Mouse (Mus musculus) CD4-positive, CD25-positive, alpha-beta regulatory T cell, adult 4 months (primary cell): ENCODE data around the gene Ninl. TPM values are rescaled to one million over a fixed set of nuclear protein-coding genes. Genes with fewer than 3 reads are reported as not detected.

Source experiments
- ATAC-seq: one replicate; pipeline ENCODE4 v1.8.0; 2017
- polyA plus RNA-seq, 2 experiments: library from polyadenylated mRNA; unstranded; fragments of 100-300 nt; shearing (Covaris generic); gene quantifications; one replicate each; pipeline ENCODE4 v1.2.1; 2017

Ninl gene
- polyA plus RNA-seq, 2 experiments from 2014 or later = 0.23 to 0.37 TPM

DNA sequence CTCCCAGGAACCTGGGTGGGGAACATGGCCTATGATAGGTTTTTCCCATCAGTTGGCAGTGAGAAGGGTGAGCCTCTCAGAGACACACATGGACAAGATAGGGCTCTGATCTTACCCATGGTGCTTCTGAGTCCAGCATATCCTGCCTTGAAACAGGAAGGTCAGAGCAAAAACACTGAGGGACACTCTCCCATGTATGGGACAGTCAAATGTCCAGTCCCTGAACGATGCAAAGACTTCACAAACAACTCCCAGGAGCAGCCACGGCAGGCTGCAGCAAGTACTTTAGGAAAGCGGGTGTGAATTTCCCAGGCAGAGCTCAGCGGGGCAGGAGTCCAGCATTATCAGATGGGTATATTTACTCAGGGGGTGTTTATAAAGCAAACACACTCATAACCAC lies 43.9 kb downstream of the Ninl start:
- no peak for ATAC-seq

DNA sequence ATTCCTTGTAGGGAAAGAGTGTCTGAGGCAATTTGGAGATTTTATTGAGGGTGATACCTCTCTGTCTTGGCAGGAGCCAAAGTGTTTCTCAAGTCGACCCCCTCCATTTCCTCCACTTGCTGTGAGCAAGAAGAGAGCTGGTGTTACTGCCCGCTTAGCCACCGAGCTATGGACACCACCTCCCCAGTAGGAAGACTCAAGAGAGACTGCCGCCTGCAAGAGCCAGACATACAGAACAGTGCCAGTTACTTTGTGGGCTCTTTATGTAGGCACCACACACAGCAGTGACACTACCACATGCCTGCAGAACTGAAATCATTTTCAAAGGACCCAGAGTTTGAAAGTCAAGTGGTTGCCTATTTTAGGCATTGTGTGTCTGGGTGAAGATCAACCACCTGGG lies 48.1 kb downstream of the Ninl start:
- no peak for ATAC-seq

DNA sequence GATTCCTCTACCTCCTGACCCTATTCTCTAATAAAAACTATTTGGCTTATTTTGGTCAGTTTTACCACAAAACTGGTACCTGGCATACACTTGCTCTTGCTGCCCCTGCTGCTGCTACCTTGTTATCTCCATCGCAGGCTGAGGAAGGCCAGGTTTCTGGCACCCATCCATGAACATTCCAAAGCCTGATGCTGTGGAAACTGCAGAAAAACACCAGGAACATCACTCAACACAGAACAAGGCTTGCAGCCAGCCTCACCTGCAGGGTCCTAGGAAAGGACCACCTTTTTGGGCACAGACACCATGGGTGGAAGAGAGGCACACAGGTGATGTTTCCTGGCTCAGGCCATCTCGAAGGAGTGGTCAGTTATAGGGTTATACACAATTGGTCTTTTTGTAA lies 48.7 kb downstream of the Ninl start:
- no peak for ATAC-seq

DNA sequence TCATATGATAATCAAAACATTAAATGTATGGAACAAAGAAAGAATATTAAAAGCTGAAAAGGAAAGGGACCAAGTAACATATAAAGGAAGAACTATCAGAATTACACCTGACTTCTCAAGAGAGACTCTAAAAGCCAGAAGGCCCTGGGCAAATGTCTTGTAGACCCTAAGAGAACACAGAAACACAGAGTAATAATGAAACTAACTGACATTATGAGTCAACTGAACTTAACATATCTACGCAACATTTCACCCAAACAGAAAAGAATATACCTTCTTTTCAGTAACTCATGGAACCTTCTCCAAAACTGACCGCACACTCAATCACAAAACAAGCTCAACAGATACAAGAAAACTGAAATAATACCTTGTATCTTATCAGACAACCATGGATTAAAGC lies 53.8 kb downstream of the Ninl start:
- no peak for ATAC-seq

DNA sequence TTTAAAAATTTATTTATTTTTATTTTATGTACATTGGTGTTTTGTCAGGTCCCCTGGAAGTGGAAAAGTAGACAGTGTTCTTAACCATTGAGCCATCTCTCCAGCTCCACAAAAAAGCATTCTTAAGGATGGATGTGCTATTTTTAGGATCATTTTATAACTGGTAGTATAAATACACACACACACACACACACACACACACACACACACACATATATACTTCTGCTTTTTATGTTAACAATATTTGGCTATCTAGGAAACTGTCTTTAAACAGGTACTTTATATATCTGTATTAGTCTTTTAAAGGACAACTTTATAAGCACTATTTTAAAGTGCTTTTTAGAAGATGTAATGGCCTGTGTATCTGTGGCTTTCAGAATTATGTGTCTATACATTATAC lies 57.1 kb downstream of the Ninl start:
- no peak for ATAC-seq

DNA sequence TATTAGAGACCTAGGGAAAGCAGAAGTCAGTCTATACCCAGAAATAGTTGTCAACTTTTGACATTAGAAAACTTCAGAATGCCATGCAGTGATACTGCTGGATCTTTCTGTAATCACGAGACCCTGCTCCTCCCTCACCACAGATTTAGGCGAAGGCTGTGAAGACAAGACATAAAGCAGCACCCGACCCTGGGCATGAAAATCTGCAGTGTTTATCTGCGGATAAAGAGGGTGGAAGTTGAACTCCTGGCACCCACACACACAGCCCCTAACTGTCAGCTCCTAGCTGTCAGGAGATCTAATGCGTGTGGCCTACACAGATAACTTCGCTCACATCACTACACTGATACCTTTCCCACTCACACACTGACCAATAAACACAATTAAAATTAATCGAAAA lies 57.7 kb downstream of the Ninl start:
- ATAC-seq = no peak

DNA sequence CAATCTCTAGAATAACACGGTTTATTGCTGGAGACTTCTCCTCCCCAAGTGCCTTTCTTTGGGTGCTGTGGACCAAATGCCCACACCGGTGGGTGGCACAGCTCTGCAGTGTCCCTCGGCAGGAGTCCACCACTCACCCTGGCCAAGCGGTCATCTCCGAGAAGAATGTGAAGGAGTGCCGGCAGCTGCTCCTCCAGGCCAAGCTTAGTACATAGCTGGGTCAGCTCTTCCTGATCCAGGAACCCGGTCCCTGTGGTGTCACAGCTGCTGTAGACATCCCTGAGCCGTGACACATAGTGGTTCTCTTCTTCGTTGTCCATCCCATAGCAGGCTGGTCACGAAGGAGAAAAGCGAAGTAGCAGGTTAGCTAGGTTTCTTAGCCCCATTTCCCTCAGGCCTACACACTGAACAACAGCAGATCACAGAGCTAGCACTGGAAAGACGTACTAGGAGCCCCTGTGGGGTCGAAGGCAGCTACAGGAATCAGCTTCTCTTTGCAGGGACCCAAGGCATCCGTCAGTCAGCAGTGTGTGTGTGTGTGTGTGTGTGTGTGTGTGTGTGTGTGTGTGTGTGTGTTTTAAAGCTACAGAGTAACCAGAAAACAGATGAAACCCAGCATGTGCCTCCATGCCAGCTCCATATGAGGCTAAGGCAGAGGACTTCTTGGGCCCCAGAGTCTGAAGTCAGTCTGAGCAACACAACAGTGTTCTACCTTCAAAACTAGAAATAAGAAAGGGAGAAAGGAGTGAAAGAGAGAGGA lies 59.1 kb downstream of the Ninl start:
- no peak for ATAC-seq

DNA sequence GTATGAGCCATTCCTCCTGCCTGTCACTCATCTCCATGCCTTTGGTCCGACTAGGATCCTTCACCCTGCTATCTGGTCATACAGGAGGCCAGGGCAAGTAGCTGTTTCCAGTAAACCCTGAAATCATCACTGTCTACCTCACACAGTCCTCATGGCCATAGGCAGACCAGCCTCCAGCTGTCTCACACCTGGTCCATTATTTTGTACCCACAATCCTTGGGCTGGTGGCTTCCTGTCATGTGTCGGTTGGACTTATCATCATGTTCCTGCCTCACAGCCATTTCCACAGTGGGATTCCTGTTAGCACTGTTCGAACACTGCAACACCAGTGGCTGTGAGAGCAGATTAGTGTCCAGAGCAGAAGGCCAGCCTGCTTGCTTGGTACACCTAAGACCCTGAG lies 60.4 kb downstream of the Ninl start:
- no peak for ATAC-seq

DNA sequence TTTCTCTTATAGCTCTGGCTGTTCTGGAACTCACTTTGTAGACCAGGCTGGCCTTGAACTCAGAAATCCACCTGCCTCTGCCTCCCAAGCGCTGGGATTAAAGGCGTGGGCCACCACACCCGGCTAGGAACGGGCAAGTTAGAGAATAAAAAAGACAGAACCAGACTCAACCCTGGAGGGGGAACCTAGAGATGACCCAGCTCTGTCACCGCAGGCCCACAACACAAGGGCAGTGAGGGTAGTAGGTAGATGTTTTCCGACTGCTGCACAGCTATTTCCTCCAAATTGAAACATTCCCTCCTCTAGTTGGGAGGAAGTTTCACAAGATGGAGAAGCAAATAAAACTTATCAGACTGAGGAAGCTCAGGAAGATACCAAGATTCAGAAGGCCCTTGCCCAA lies 61.5 kb downstream of the Ninl start:
- no peak for ATAC-seq

DNA sequence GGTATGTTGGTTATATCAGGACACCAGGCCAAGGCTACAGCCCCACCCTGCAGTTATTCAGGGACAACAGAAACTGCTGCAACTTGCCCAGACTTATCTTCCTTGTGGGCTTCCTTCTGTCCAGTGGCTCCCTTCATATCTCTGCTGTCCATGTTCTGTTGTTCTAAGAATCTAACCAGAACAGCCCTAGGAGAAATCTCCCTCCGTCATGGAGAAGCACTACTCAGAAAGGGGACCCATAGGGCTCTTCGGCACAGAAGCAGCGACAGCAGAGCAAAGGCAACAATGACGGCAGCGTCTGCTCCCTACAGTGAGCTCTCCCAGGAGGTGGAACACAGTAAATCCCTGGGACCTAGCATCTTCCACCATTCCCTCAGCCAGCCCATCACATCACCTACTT lies 62.3 kb downstream of the Ninl start:
- ATAC-seq = no peak

DNA sequence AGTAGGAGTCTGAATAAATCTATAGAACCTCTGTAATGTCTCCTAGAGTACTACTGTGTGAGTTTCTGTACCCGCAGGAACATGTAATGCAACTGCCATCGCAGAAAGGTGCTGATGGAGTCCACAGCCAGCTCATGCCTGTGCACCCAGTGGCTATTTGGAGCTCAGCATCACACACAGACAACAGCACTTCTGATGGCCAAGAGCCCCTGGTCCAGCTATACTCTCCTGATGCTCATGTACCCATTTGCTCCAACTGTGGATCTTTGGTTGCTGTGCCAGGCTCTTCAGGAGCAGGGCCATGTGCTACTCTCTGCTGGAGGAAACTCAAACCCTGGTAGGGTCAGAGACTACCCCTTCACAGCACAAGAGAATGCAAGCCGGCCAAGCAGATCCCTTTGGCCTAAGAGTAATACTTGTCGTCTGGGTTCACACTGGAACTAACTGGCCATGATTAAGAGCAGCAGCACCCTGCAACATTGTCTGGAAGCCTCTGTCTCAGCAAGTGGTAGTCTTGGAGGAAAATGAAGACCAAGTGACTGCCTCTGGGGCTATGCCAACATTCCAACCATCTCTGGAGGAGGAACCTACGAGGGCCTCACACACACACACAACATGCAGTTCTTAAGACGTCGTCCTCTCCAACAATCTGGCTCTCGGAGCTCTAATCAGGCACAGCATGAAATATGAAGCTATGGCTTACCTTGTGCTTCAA lies 65.6 kb downstream of the Ninl start:
- no peak for ATAC-seq

DNA sequence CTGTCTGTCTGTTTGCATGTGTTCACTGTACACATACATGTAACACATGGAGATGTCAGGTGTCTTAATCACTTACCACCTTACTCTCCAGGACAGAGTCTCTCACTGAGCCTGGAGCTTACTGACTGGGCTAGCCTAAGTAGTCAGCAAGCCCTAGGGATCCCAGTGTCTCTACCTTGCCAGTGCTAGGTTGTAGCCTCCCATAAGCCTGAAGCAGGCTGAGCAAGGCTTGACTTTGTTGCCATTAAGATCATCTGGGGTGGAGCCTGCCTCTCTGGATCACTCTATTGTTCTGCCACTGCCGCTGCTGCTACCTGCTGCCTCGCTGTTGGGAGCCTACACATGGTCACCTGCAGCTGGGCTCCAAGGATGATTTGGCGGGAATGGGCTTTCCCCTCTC lies 66.5 kb downstream of the Ninl start:
- no peak for ATAC-seq

DNA sequence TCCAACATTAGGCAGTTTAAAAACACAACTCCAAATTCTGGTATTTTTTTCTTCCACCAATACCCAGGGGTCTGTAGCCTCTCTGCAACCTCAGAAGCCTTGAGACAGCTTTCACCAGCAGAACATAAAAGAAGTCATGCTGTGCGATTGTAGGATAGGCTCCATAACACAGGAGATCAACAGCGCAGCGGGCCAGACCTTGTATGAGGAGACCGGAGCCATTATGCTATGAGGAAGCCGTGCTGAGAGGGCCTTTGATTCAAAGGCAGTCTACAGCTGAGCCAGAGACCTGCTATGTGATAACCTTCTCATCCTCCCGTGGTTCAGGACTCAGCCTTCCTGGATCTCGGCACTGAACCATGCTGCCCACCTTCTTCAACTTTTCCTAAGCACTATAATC lies 67.3 kb downstream of the Ninl start:
- no peak for ATAC-seq

DNA sequence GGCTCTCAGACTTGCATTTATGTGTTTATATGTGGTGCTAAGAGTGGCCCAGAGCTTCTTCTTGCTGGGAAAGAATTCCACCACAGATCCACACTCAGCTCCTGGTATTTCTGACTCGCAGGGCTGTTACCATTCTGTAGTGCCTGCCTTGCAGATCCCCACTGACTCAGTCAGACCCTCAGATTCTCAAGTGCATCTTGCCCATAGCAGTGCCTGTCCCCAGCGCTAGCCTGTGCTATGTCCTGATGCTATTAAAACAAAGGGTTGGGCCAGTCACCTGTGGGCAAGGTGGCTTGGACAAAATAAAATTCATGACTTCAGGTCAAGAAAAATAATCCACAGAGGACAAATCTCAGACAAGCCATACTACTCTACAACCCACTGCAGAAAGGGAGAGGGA lies 70.0 kb downstream of the Ninl start:
- ATAC-seq = no peak

DNA sequence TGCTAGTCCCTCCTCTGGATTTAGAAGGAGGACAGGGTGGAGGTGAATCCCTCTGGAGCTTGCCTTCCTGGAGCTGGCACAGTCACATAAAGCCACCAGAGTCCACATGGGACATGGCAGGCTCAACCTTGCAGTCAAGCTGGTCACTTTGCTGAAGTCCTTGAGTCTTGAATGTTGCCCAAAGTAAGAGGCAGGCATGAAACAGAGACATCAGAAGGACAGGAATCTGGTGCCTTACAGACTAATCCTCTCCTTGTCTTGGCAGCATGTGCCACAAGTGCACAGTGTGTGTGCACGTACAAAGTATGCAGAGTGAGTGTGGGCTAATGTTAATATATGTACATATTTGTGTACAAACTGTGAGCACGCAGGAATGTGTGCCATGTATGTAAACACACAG lies 71.7 kb downstream of the Ninl start:
- ATAC-seq = no peak

DNA sequence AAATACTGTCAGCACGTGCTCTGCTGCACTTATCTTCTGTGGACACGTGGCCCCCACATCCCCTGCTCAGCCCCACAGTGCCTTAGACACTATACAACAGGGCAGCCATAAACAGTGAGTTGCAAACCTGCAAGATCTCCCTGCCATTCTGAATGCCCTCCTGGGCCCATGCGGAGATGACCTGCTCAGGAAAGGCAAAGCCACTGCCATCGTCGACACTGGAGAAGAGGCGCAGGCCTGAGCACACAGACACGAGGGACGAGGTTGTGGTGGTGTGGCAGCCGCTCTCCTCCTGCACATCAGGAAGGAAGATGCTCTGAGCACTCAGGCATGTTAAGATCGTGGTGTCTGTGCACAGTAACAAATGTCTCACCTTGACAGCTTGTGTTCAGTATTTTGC lies 73.2 kb downstream of the Ninl start:
- ATAC-seq = no peak

DNA sequence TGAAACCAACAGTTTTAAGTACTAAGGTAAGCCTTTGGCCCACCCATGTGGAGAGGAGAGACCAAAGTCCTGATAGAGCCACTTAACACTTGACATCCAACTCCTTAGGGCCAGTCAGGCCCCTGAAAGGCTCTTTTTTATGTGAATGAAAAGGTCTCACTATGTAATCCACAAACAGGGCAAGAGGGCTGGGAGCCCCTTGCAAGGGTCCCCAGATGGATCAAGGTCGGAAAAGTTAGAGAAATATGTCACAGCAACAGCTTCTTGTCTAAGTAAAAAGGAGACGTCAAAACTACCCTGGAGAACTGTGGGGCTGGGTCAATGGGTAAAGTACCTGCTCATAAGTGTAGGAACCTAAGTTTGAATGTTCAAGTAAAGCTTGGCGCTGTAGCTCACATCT lies 74.5 kb downstream of the Ninl start:
- ATAC-seq = no peak

DNA sequence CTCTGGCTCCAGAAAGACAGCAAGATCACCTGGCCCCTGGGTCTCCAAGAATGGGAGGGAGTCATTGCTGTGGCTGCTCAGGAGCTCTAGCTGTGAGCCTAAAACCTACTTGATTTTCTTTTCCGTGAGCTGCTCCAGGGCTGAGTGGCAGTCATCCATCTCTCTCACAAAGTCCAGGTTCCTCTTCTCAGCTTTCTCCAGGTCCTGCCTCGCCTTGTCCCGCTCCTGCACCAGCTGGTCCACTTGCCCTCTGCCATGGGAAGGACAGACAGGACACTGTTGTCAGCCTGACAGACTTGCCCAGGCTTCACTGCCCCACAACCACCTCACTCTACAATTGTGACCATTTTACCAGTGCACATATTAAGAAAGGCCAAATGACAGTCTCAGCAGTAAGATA lies 75.9 kb downstream of the Ninl start:
- no peak for ATAC-seq

DNA sequence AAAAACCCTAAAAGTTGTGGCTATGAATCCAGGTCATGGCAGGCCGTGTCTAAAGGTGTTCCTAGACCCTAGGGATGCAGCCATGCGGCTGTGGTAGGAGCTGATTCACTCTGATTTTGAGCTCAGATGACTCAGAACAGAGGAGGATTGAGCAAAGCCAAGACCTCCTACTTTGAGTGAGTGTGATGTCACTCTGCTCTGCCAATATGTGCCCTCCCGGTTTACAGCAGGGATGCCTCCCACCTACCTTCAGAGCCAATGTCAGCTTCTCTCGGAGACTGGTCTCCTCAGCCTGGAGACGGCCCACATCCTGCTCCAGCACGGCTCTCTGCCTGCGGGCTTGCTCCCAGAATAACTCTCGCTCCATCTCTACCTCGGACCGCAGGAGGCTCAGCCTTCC lies 79.7 kb downstream of the Ninl start:
- no peak for ATAC-seq

DNA sequence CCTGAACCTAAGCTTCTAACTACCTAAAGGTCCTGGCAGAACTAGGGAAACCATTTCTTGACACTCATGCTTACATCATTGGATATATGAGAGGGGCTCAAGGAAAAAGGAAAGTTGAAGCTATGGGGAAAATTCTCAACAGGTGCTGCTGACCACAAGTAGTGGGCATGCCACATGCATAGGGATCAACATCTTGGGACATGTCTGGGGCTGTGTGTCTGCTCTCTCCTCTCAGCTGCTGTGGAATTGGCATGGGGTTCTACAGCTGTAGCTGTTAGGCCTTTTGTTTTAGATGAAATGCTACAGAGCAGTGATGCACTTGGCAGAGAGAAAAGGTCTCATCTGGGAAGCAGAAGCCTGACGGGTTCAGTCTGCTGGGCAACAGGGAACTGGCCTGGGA lies 83.3 kb downstream of the Ninl start:
- no peak for ATAC-seq

DNA sequence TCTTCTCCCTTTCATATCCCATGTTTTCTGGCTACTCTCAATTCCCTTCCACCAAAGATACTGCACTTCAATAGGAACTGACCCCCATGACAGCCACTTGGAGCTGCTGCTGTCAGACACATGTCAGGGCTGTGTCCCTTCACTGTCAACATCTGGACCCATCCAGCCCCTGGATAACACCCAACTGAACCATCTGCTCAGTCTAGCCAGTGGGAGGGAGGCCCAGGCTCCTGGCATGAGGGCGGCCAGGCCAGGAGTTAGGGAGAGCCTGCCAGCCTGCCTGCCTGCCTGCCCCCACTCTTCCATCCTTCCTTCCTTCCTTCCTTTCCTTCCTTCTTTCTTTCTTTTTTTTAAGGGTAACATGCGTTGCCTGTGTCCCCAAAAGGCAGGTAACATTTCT lies 88.0 kb downstream of the Ninl start:
- ATAC-seq = no peak

DNA sequence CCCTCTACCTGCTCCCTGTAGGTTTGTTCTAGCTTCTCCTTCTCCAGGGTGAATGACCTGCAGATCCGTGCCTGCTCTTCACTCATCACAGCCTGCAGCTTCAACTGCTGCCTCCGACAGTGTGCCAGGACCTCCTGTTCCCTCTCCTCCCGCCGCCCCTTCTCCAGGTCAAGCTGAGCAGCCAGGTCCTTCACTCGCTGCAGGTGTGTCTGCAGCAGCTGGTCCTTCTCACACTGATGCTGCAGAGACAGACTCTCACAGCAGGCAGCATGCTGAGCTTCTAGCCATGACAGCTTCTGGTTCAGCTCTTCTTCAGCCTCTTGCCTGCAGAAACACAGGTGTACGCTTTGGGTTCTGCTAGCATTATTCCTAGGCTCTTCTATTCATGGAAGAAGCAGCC lies 89.1 kb downstream of the Ninl start:
- ATAC-seq = no peak

DNA sequence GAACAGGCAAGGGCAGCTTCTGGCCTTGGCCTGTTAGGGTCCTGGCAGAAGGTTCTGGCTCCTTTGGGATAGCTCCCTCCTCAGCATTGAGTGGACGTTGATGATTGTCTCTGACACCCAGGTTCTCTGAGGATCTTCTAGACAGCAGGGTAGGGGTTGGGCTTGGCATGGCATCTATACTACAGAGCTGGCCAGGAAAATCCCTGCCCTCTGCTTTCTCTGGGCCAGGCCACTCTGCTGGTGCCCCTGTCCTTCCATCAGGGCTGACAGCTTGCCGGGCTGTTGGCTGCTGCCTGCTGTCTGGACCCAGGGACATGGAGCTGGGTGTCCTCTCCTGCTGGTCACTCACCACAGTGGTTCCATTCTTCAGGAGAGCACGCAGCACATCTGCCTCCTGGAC lies 89.5 kb downstream of the Ninl start:
- ATAC-seq = no peak

DNA sequence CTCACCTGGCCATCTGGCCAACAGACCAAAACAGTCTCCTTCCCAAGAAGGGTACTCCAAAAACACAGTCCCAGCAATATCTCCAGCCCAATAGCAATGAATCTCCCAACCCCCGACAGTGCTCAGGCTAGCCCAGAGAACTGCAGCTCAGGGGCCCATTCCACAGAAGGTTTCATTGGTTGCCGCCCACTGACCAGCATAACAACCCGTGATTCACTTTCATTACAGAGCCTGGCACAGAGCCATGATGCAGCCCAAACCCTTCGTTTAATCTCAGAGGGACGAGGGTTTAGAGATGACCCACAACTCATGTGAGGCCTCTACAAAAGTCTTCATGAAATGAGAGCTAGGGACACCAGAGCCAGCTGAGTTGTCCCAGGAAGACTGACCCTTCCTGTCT lies 90.4 kb downstream of the Ninl start:
- no peak for ATAC-seq
